ENCODE assay signal across 7 mouse cellular contexts in the genomic region with DNA sequence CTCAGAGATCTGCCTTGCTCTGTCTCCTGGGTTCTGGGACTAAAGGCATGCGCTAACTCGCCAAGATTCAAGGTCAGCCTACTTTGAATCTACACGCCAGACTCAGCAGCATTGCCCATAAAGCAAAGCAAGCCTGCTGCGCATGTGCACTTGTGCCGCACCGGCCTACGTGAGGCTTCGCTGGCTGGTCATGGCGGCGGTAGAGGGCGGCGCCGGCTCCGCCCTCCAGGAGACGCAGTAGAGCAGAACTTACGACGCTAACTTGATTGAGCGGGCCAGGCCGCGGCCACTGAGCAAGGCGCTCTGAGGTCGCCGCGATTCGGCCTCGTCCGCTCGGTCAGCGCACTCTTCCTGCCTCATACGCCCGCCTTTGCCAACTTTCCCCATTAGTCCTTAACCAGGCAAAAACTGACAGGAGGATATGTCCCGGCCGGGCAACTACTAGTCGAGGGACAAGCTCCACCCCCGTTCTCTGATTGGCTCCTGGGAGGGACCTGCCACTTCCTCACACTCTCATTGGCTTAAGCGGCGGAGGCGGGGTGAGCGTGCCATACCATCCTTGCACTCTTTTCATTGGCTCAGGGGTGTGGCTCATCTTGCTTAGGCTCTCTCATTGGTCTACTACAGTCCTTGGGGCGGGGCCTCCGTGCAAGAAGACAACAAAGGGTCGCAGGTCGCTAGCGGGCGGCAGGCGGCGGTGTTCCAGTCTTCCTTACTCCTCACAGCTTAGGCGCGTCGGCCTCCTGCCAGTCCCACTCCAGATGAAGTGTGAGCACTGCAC. TPM values are rescaled to one million over a fixed set of nuclear protein-coding genes. Genes with fewer than 3 reads are reported as not detected.
A peak's percentile ranks its signal among the peaks of the same experiment; 100 is the strongest.
DNase-seq lines count a peak whose midpoint lies in the region; ATAC-seq and TF ChIP-seq lines count a peak whose summit lies in the region.

A gene (plus strand): TSS at position 690 of the 781 bp plus-strand sequence.

- peak within 1 kb of the TSS; percentile 80 for H3K4me2 ChIP-seq in intestine, postnatal 0 days (replicated peaks; ENCODE audit: low read depth)
- H3K4me2 ChIP-seq in midbrain, embryonic 12.5 days (replicated peaks) = peak within 1 kb of the TSS; percentile 53

- peak; percentile 86 for TF ChIP-seq CTCF in intestine, postnatal 0 days (IDR thresholded peaks at IDR 0.05; ENCODE audit: low read depth)
- 0 out of 2 replicates have a peak, but pooled peaks have one; percentile 49 for TF ChIP-seq CTCF in small intestine, adult 2 months (IDR thresholded peaks at IDR 0.05; ENCODE audit: extremely low read depth, insufficient read length, insufficient replicate concordance, low read depth, low read length)

- peak within 1 kb of the TSS; percentile 60 for H3K9ac ChIP-seq in intestine, postnatal 0 days (ENCODE audit: low read depth, low read length)
- peak within 1 kb of the TSS; percentile 82 for H3K9ac ChIP-seq in midbrain, embryonic 12.5 days (replicated peaks)

- under 1% methylated on average over 50 of the region's 50 CpGs for WGBS in embryonic facial prominence, embryonic 10.5 days
- WGBS in intestine, postnatal 0 days = under 1% methylated on average over 50 of the region's 50 CpGs
- WGBS in midbrain, embryonic 12.5 days = under 1% methylated on average over 50 of the region's 50 CpGs
- WGBS in small intestine, adult 2 months = under 1% methylated on average over 50 of the region's 50 CpGs

- peak; percentile 91 for TF ChIP-seq POLR2A in small intestine, adult 2 months (IDR thresholded peaks at IDR 0.05; ENCODE audit: low read depth, low read length)

- H3K27ac ChIP-seq in embryonic facial prominence, embryonic 10.5 days (replicated peaks) = peak within 1 kb of the TSS; percentile 96
- H3K27ac ChIP-seq in intestine, postnatal 0 days (ENCODE audit: low read depth, low read length) = peak within 1 kb of the TSS; percentile 95
- peak within 1 kb of the TSS; percentile 98 for H3K27ac ChIP-seq in midbrain, embryonic 12.5 days (replicated peaks)
- H3K27ac ChIP-seq in small intestine, adult 2 months (ENCODE audit: insufficient read depth, low read depth, low read length) = peak within 1 kb of the TSS; percentile 99

- DNase-seq in adrenal gland, postnatal 10 days = peak; percentile 98
- DNase-seq in embryonic facial prominence, embryonic 10.5 days (ENCODE audit: low spot score) = peak; percentile 98
- DNase-seq in gonadal fat pad, adult 2 months (ENCODE audit: low read depth) = peak; percentile 93
- peak; percentile 99 for DNase-seq in left cerebral cortex, postnatal 4 days

- intact Hi-C loops in left cerebral cortex, postnatal 4 days (cut with DNase I) = no loop called here

- no peaks in the 10 kb centered on the region for H3K27me3 ChIP-seq in embryonic facial prominence, embryonic 10.5 days (replicated peaks; ENCODE audit: low read depth, poor library complexity, severe bottlenecking)
- H3K27me3 ChIP-seq in intestine, postnatal 0 days (replicated peaks; ENCODE audit: control insufficient read depth, insufficient read depth, low read length) = no peaks in the 10 kb centered on the region
- H3K27me3 ChIP-seq in midbrain, embryonic 12.5 days = no peaks in the 10 kb centered on the region
- H3K27me3 ChIP-seq in small intestine, adult 2 months (ENCODE audit: control insufficient read depth, insufficient read depth, low read length) = no peaks in the 10 kb centered on the region

- H3K4me3 ChIP-seq in embryonic facial prominence, embryonic 10.5 days = peak within 1 kb of the TSS; percentile 78
- peak within 1 kb of the TSS; percentile 66 for H3K4me3 ChIP-seq in intestine, postnatal 0 days (ENCODE audit: low read depth, low read length)
- H3K4me3 ChIP-seq in midbrain, embryonic 12.5 days = peak within 1 kb of the TSS; percentile 80
- peak within 1 kb of the TSS; percentile 89 for H3K4me3 ChIP-seq in small intestine, adult 2 months (ENCODE audit: low read depth, low read length)

- peaks cover 29% of the 10 kb centered on the region for H3K36me3 ChIP-seq in embryonic facial prominence, embryonic 10.5 days (replicated peaks)
- peaks cover 21% of the 10 kb centered on the region; the same call in 1 of the 2 replicates for H3K36me3 ChIP-seq in intestine, postnatal 0 days (ENCODE audit: control insufficient read depth, insufficient read depth)
- peaks cover 17% of the 10 kb centered on the region for H3K36me3 ChIP-seq in midbrain, embryonic 12.5 days
- H3K36me3 ChIP-seq in small intestine, adult 2 months (ENCODE audit: control insufficient read depth, insufficient read depth, low read length) = peaks cover 10% of the 10 kb centered on the region; the same call in 1 of the 2 replicates

- peaks cover 23% of the 10 kb centered on the region for H3K4me1 ChIP-seq in embryonic facial prominence, embryonic 10.5 days
- peaks cover 11% of the 10 kb centered on the region; the same call in 1 of the 2 replicates for H3K4me1 ChIP-seq in intestine, postnatal 0 days (replicated peaks; ENCODE audit: control insufficient read depth, insufficient read depth, low read length)
- peaks cover 22% of the 10 kb centered on the region for H3K4me1 ChIP-seq in midbrain, embryonic 12.5 days
- peaks cover 2% of the 10 kb centered on the region; the same call in 1 of the 2 replicates for H3K4me1 ChIP-seq in small intestine, adult 2 months (ENCODE audit: control insufficient read depth, insufficient read depth, insufficient read length, low read length)

- peak; percentile 99 for ATAC-seq in intestine, postnatal 0 days
- peak; percentile 100 for ATAC-seq in midbrain, embryonic 12.5 days (ENCODE audit: low FRiP score, low read depth)

- H3K9me3 ChIP-seq in embryonic facial prominence, embryonic 10.5 days = no peaks in the 10 kb centered on the region
- no peaks in the 10 kb centered on the region for H3K9me3 ChIP-seq in intestine, postnatal 0 days (ENCODE audit: control insufficient read depth)
- H3K9me3 ChIP-seq in midbrain, embryonic 12.5 days = no peaks in the 10 kb centered on the region

RNA-seq across cellular contexts. Expression of the gene that starts here (rescaled TPM):
- total RNA-seq in adrenal gland, postnatal 10 days (2021) = 10 to 100 TPM; 29.3 to 43.0 TPM
- polyA plus RNA-seq in embryonic facial prominence, embryonic 10.5 days (2016; fragmentation: Nextera tagmentation; extraction: Ambion mirVana) = 55.6 and 56.8 TPM in 2 replicates
- polyA plus RNA-seq in gonadal fat pad, adult 2 months (2012; rRNA removed) = 30.3 and 48.1 TPM in 2 replicates
- polyA plus RNA-seq in intestine, postnatal 0 days (2015; fragmentation: Nextera tagmentation; extraction: Ambion mirVana) = 13.5 and 13.9 TPM in 2 replicates
- total RNA-seq in left cerebral cortex, postnatal 4 days (2021) = 10 to 100 TPM; 70.6 to 73.2 TPM
- polyA plus RNA-seq in midbrain, embryonic 12.5 days (2016; fragmentation: Nextera tagmentation; extraction: Ambion mirVana) = 78.7 and 84.5 TPM in 2 replicates
- 15.3 and 23.9 TPM in 2 replicates for polyA plus RNA-seq in small intestine, adult 2 months (2012; rRNA removed)

Comparison
In these comparisons a context has a peak if more than half of its experiments do, and no peak if none do; other contexts are left out.
1. Peak in every context shown above with its lines: DNase-seq, ATAC-seq, H3K4me3 ChIP-seq and H3K27ac ChIP-seq.